Mouse (Mus musculus) limb, embryonic 14.5 days (tissue): ENCODE results near the gene Cd163. TPM values are rescaled to one million over a fixed set of nuclear protein-coding genes. Genes with fewer than 3 reads are reported as not detected.
A peak's percentile ranks its signal among the peaks of the same experiment; 100 is the strongest.

Source experiments
- ATAC-seq: fragments of 200-750 bp; cut with Nextera tagmentation; 2 replicates; pipeline ENCODE4 v1.8.0; 2017; ENCODE audit warnings: low read depth, moderate number of reproducible peaks, moderate TSS enrichment; ENCODE audit not compliant: low FRiP score
- DNase-seq: peaks from one replicate; pipeline ENCODE4 v3.0.0-alpha.2; 2015; ENCODE audit warnings: low spot score
- H3K27ac ChIP-seq: fragments of 300-500 bp; sonication (generic); replicated peaks from 2 replicates; pipeline ENCODE4 v1.5.1; 2014; ENCODE audit warnings: low read depth, mild to moderate bottlenecking, low read length, moderate library complexity, mixed read lengths
- H3K27me3 ChIP-seq: fragments of 300-500 bp; sonication (generic); 2 replicates; pipeline ENCODE4 v1.6.1; 2014; ENCODE audit warnings: low read length, mixed read lengths; ENCODE audit not compliant: control insufficient read depth, insufficient read depth
- H3K36me3 ChIP-seq: fragments of 300-500 bp; sonication (generic); 2 replicates; pipeline ENCODE4 v1.6.1; 2014; ENCODE audit warnings: mild to moderate bottlenecking, low read length, moderate library complexity, mixed read lengths; ENCODE audit not compliant: control insufficient read depth, insufficient read depth
- H3K4me1 ChIP-seq: fragments of 300-500 bp; sonication (generic); 2 replicates; pipeline ENCODE4 v1.6.1; 2014; ENCODE audit warnings: antibody characterized with exemption, low read length, mixed read lengths; ENCODE audit not compliant: control insufficient read depth, insufficient read depth
- H3K4me2 ChIP-seq: fragments of 300-500 bp; sonication (generic); replicated peaks from 2 replicates; pipeline ENCODE4 v1.6.1; 2014; ENCODE audit warnings: low read depth, mild to moderate bottlenecking, low read length, moderate library complexity; ENCODE audit not compliant: severe bottlenecking
- H3K4me3 ChIP-seq: fragments of 300-500 bp; sonication (generic); replicated peaks from 2 replicates; pipeline ENCODE4 v1.5.1; 2014; ENCODE audit warnings: low read length
- H3K9ac ChIP-seq: fragments of 300-500 bp; sonication (generic); 2 replicates; pipeline ENCODE4 v1.6.1; 2014; ENCODE audit warnings: mild to moderate bottlenecking, low read depth, low read length, moderate library complexity; ENCODE audit not compliant: severe bottlenecking
- H3K9me3 ChIP-seq: fragments of 300-500 bp; sonication (generic); 2 replicates; pipeline ENCODE4 v1.6.1; 2016; ENCODE audit warnings: low read length; ENCODE audit not compliant: control insufficient read depth
- POLR2A ChIP-seq: fragments of 200-500 bp; IDR thresholded peaks from 2 replicates; pipeline ENCODE4 v1.8.0; 2012; ENCODE audit warnings: inconsistent platforms, mild to moderate bottlenecking, moderate library complexity, borderline replicate concordance; ENCODE audit not compliant: insufficient read depth, insufficient read length; ENCODE audit errors: extremely low read depth
- WGBS: fragments of 180-500 bp; shearing (Covaris S2); extraction: QIAGEN DNeasy Blood & Tissue Kit; methylation state at CpG from one replicate; pipeline ENCODE4 v1.1.7; 2014; 5-methylcytosine and 5-hydroxymethylcytosine counted together
- polyA plus RNA-seq, 2 experiments: library from polyadenylated mRNA; depleted of rRNA in 1 of 2; stranded (reverse) in 1 of 2; unstranded in 1 of 2; fragments of >200 nt; fragmentation: Nextera tagmentation in 1 of 2; extraction: Ambion mirVana in 1 of 2; gene quantifications; 2 replicates each; pipeline versions ENCODE4 v1.2.1 to v1.2.3; 2012 to 2014

Gene Cd163
- polyA plus RNA-seq (2012; rRNA removed): 0.03 TPM in 2 replicates
- 0.04 and 0.10 TPM in 2 replicates for polyA plus RNA-seq (2014; fragmentation: Nextera tagmentation; extraction: Ambion mirVana)

DNA sequence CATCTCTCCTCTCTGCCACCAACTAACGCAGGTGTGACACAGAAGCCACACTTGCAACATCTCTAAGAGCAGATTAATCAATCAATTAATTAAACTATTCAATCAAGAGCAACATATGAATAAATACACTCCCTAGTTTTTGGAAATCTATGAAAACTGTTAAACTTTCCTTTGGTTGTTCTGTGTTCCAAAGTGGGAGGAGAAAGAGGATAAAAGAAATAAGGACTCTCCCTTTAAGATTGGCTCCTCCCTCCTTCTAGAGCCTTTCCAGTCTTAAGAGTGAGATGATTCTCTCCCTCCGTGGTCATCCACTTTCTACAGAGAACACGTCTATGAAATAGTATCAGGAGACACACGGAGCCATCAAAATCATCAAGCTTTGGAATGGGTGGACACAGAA, at the start of gene Cd163:
Cd163 (plus strand) TSS at position 301 of the 400 bp plus-strand sequence.
- Histone ChIP-seq H3K36me3 (no peaks in the 10 kb centered on the region), H3K27me3 (no peaks in the 10 kb centered on the region), H3K4me3 (no peak within 1 kb of the TSS), H3K27ac (no peak within 1 kb of the TSS), H3K4me2 (no peak within 1 kb of the TSS), H3K9ac (no peak within 1 kb of the TSS), H3K4me1 (no peaks in the 10 kb centered on the region), H3K9me3 (no peaks in the 10 kb centered on the region)
- TF ChIP-seq POLR2A: no peak
- 88% methylated on average over 4 of the region's 4 CpGs for WGBS
- ATAC-seq: no peak
- no peak for DNase-seq

DNA sequence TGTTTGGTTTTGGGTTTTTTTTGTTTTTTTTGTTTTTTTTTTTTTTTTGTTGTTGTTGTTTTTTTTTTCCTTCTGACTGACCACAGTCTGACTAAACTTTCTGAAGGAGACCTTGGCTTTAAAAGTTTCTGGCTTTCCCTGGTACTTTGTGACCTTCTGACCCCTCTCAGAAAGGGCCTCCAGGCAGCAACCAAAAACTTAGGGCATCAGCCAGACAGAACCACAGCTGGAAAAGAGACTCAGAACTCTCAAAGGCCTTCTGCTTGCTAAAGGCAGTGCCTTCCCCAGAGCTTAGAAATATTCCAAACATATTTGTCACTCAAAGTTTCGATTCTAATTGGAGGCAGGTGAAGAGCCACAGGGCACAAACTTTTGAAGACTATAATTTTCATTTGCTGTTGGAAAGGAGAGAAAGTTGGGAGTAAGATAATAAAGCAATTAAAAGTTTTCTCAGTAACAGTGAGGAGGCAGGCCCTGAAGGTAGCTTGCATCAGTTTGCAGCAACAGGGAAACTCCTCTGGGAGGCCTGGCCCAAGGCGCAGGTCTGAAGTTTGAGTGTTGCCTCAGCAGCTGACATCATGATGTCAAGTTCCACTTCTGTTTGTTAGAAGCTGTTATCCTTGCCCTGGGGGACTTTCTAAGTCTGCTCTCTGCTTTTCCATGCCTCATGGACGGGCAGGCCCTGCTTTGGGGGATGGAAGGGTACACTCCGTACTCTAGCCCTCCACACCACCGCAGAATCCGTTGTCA, 48.6 kb upstream of the Cd163 start:
- Histone ChIP-seq H3K27me3 (no peaks in the 10 kb centered on the region), H3K4me2 (no peak overlapping the region), H3K9me3 (no peaks in the 10 kb centered on the region), H3K4me3 (no peak overlapping the region), H3K9ac (no peak overlapping the region), H3K27ac (no peak overlapping the region), H3K36me3 (no peaks in the 10 kb centered on the region), H3K4me1 (no peaks in the 10 kb centered on the region)
- no peak for TF ChIP-seq POLR2A
- ATAC-seq (no peak), DNase-seq (no peak)
- WGBS: 42% methylated on average over 6 of the region's 6 CpGs

DNA sequence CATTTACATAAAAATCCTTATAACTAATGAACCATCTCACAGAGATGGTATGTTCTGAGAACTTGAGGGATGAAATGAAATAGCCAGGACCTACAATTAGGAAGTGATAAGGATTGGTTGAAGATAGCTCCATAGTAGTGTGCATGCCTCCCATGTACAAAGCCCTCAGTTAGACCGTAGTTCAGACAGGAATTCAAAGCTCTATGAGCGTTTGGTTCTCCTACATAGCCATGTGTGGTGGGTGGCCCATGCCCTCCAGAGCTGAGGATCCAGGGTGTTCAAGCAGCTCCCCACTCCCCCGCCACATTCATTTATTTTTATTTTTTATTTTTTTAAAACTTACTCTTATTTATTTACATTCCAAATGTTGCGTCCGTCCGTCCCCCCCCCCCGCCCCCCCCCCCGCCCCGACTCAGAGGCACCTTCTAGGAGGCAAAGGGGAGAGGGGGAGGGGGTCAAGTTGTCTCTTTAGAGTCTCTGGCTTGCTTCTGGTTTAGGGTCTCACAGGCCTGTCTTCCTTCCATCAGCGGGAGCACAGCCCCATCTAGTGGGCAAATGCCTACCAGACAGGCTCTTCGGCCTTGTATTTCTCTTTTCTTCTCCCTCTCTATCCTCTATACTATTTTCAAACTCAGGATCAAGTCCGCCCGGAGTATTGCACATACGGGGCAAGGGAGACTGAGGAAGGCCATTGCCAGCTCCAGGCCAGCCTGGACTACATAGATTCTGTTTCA, 44.1 kb upstream of the Cd163 start:
- TF ChIP-seq POLR2A: no peak
- Histone ChIP-seq H3K9ac (no peak overlapping the region), H3K27ac (no peak overlapping the region), H3K4me3 (no peak overlapping the region), H3K9me3 (no peaks in the 10 kb centered on the region), H3K36me3 (no peaks in the 10 kb centered on the region), H3K4me2 (no peak overlapping the region), H3K4me1 (no peaks in the 10 kb centered on the region), H3K27me3 (no peaks in the 10 kb centered on the region)
- ATAC-seq (peak; percentile 64; the same call in 1 of the 2 replicates), DNase-seq (peak; percentile 75)
- 28% methylated on average over 11 of the region's 14 CpGs for WGBS

DNA sequence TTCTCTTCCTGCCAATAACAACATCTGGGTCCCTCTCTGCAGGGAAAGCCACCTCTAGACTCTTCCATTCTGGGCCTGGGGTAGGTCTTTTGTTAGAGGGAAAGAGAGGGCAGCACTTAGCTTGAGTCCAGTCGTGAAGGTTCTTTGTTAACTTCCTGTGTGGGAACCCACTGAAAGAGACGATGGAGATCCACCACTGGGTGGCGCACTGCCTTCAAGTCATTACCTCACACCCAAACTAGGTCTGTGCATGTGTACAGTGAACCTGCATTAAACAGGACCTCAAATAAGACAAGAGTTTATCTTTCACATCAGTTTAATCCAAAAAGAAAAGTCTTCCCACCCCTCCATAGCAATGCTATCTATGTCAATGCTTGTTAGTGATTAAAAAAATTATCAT, 41.8 kb upstream of the Cd163 start:
- H3K27me3 ChIP-seq: no peaks in the 10 kb centered on the region

DNA sequence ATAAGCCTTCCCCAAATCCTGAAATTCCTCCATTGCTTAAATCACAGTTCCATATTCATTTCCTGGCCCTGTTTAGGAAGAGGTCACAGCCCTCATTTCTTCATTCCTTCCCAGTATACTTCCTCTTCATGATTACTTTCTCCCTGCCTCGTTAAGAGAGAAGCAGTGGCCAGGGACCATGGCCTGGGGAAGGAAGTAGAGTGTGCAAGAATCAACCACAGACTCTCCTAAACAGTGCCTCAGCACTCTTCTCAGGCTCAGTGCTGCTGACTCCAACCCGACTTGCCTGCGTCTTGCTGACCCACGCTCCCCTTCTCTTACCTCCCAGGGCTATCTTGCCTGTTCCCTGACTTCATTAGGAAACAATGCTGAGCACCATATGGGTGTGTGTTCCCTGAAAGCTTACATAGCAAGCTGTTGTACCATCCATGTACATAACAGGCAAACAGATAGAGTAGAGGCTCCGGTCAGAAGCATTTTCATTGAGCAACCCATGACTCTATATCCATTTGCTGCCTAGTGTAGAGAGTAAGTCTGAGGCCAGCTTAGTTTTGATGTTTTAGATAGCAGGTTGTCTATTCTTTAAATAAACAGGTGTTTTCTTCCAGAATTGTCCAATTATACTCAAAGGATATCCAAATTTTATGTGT, 31.1 kb upstream of the Cd163 start:
- no peak for DNase-seq
- no peak overlapping the region for H3K4me3 ChIP-seq
- WGBS: 61% methylated on average over 5 of the region's 5 CpGs
- H3K4me1 ChIP-seq: no peaks in the 10 kb centered on the region
- no peaks in the 10 kb centered on the region for H3K9me3 ChIP-seq
- no peaks in the 10 kb centered on the region for H3K27me3 ChIP-seq
- ATAC-seq: no peak
- no peak overlapping the region for H3K9ac ChIP-seq
- H3K4me2 ChIP-seq: no peak overlapping the region
- H3K27ac ChIP-seq: no peak overlapping the region
- no peak for TF ChIP-seq POLR2A
- H3K36me3 ChIP-seq: no peaks in the 10 kb centered on the region

More for the DNA sequence above, 41.8 kb upstream of the Cd163 start:
- Histone ChIP-seq H3K4me2 (no peak overlapping the region), H3K4me1 (no peaks in the 10 kb centered on the region), H3K36me3 (no peaks in the 10 kb centered on the region), H3K9me3 (no peaks in the 10 kb centered on the region), H3K9ac (no peak overlapping the region), H3K4me3 (no peak overlapping the region), H3K27ac (no peak overlapping the region)
- DNase-seq (peak; percentile 75), ATAC-seq (peak; percentile 50; the same call in 1 of the 2 replicates)
- 8% methylated on average over 3 of the region's 3 CpGs for WGBS
- TF ChIP-seq POLR2A: no peak
